Mouse (Mus musculus): ENCODE results near the gene Map2k7.

GRCm38 (mm10) chr8:4216791-4217621 lies 21.5 kb upstream of the Map2k7 start, which contains the start of gene Prr36:
- TF ChIP-seq POLR2A (IDR thresholded peaks at IDR 0.05; ENCODE audit: insufficient read length, low read depth) (no peak), CEBPB (IDR thresholded peaks at IDR 0.05; ENCODE audit: insufficient read depth, poor library complexity, severe bottlenecking) (no peak), MYOG (IDR thresholded peaks at IDR 0.05; ENCODE audit: control insufficient read depth in 1 of 3, insufficient read depth in 1 of 3, insufficient read length in 2 of 3, low read depth in 2 of 3) (no peak), USF1 (IDR thresholded peaks at IDR 0.05; ENCODE audit: low read depth) (no peak), E2F4 (IDR thresholded peaks at IDR 0.05; ENCODE audit: insufficient read depth) (no peak), POLR2AphosphoS2 (IDR thresholded peaks at IDR 0.05; ENCODE audit: insufficient read length, low read depth) (no peak)
